Comparison of ENCODE assay signal across 25 mouse cellular contexts in genomic region chr12:102650649-102651048, GRCm38 (mm10).
"Had no signal": no experiment of that assay in that cellular context is flagged by ENCODE, and none has a peak within 500 bp of the region (broad histone marks: within the 10 kb centered on the region; RNA-seq: fewer than 3 reads in every experiment).

No protein-coding gene starts in this region.

- DNase-seq: left cerebral cortex, postnatal 4 days; liver; liver, embryonic 13.5 days; liver, postnatal 0 days; lung, embryonic 14.5 days; midbrain, embryonic 14.5 days had no signal

- H3K9me3 ChIP-seq: limb, embryonic 10.5 days; limb, embryonic 12.5 days; limb, embryonic 13.5 days; limb, embryonic 15.5 days; liver, embryonic 12.5 days; liver, embryonic 13.5 days; liver, embryonic 15.5 days; lung, embryonic 15.5 days; megakaryocyte, embryonic 14.5 days; midbrain, embryonic 10.5 days; midbrain, embryonic 12.5 days; midbrain, embryonic 13.5 days; midbrain, embryonic 15.5 days; neural tube, embryonic 12.5 days had no signal

- ATAC-seq: liver, embryonic 12.5 days; liver, postnatal 0 days; midbrain, embryonic 13.5 days; midbrain, embryonic 15.5 days; midbrain, embryonic 16.5 days had no signal

- H3K4me1 ChIP-seq: neural tube, embryonic 12.5 days had no signal

- H3K9ac ChIP-seq: limb, embryonic 12.5 days; limb, embryonic 13.5 days; limb, embryonic 15.5 days; liver, embryonic 12.5 days; liver, embryonic 13.5 days; liver, embryonic 14.5 days; liver, embryonic 15.5 days; liver, postnatal 0 days; lung, embryonic 14.5 days; lung, embryonic 15.5 days; midbrain, embryonic 12.5 days; midbrain, embryonic 13.5 days; midbrain, embryonic 15.5 days; neural tube, embryonic 12.5 days had no signal

- H3K36me3 ChIP-seq: limb, embryonic 10.5 days; limb, embryonic 12.5 days; limb, embryonic 13.5 days; limb, embryonic 15.5 days; liver, embryonic 12.5 days; liver, embryonic 13.5 days; liver, embryonic 15.5 days; lung, embryonic 15.5 days; midbrain, embryonic 10.5 days; midbrain, embryonic 12.5 days; midbrain, embryonic 13.5 days; midbrain, embryonic 15.5 days; neural tube, embryonic 12.5 days had no signal

- H3K4me3 ChIP-seq: left cerebral cortex, adult 2 months; limb, embryonic 10.5 days; limb, embryonic 12.5 days; limb, embryonic 13.5 days; limb, embryonic 15.5 days; liver, embryonic 12.5 days; liver, embryonic 13.5 days; liver, embryonic 15.5 days; lung, embryonic 15.5 days; megakaryocyte, embryonic 14.5 days; midbrain, embryonic 10.5 days; midbrain, embryonic 12.5 days; midbrain, embryonic 13.5 days; midbrain, embryonic 15.5 days; myocyte; neural tube, embryonic 12.5 days had no signal

- H3K27ac ChIP-seq: left cerebral cortex, adult 2 months; limb, embryonic 10.5 days; limb, embryonic 12.5 days; limb, embryonic 13.5 days; limb, embryonic 15.5 days; liver, embryonic 12.5 days; liver, embryonic 13.5 days; liver, embryonic 14.5 days; liver, embryonic 15.5 days; macrophage; midbrain, embryonic 10.5 days; midbrain, embryonic 12.5 days; midbrain, embryonic 13.5 days; midbrain, embryonic 15.5 days; neural tube, embryonic 12.5 days had no signal

- H3K27me3 ChIP-seq: limb, embryonic 12.5 days; limb, embryonic 13.5 days; limb, embryonic 15.5 days; liver, embryonic 12.5 days; liver, embryonic 13.5 days; liver, embryonic 15.5 days; lung, embryonic 15.5 days; megakaryocyte, embryonic 14.5 days; midbrain, embryonic 12.5 days; midbrain, embryonic 13.5 days; midbrain, embryonic 15.5 days; neural tube, embryonic 12.5 days had no signal

- H3K4me2 ChIP-seq: limb, embryonic 12.5 days; limb, embryonic 13.5 days; limb, embryonic 15.5 days; liver, embryonic 12.5 days; liver, embryonic 13.5 days; liver, embryonic 15.5 days; lung, embryonic 14.5 days; lung, embryonic 15.5 days; midbrain, embryonic 11.5 days; midbrain, embryonic 12.5 days; midbrain, embryonic 13.5 days; midbrain, embryonic 15.5 days; neural tube, embryonic 12.5 days had no signal
